Mouse (Mus musculus): ENCODE results near the gene Nrap. TPM values are rescaled to one million over a fixed set of nuclear protein-coding genes. Genes with fewer than 3 reads are reported as not detected.

Nrap gene
- polyA plus RNA-seq, 1 experiment from 2014 or later, result 0.41 TPM

DNA sequence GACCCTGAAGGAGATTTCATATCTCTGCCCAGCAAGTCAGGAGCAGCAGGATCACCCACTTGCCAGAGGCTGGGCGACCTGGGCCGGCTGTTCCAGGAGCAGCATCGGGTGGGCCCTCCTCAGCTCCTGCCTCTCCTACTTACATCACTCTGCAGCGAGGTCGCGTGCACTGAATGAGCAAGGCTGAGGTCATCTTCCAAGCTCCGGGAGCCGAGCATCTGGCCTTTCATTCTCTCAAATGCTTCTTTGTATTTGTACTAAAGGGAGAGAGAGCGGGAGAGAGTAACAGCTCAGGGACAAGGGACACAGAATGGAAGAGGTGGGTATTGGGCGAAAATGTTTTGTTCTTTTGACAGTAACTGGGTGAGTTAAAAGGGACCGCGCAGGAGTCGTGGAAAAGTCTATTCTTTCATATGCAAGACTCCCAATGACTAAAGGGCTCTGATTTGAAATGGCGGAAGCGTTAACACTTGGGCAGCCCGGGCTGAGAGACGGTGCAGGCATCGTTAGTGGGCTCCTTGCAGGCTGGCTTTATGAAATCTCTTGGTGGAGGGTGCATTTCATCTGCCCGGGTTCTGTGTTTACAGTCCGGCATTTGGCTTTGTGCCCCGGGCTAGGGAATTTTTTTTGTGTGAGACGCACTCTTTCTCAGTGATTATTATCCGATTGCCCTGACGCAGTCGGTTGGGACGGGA, 45.8 kb downstream of the Nrap start:
- H3K36me3 ChIP-seq (ENCODE audit: control insufficient read depth, insufficient read depth, low read length), result no peaks in the 10 kb centered on the region
- no peak for DNase-seq (ENCODE audit: low spot score)
- no peak overlapping the region for H3K27ac ChIP-seq (replicated peaks)

GRCm38 (mm10) chr19:56342006-56342405, 47.8 kb downstream of the Nrap start:
- Histone ChIP-seq H3K4me2 (replicated peaks; ENCODE audit: low read depth) (no peak overlapping the region), H3K4me3 (ENCODE audit: low read depth, low read length) (no peak overlapping the region), H3K27ac (replicated peaks) (no peak overlapping the region), H3K9me3 (ENCODE audit: control insufficient read depth, low read length) (no peaks in the 10 kb centered on the region), H3K36me3 (ENCODE audit: control insufficient read depth, insufficient read depth, low read length) (no peaks in the 10 kb centered on the region), H3K9ac (ENCODE audit: low read length) (no peak overlapping the region), H3K4me1 (replicated peaks; ENCODE audit: control insufficient read depth, insufficient read depth) (no peaks in the 10 kb centered on the region), H3K27me3 (ENCODE audit: control insufficient read depth, insufficient read depth, low read length) (no peaks in the 10 kb centered on the region)
- ATAC-seq (ENCODE audit: low FRiP score, low TSS enrichment), result no peak
- no peak for DNase-seq (ENCODE audit: low spot score)
- 57% methylated on average over 8 of the region's 8 CpGs for WGBS
- TF ChIP-seq CTCF (IDR thresholded peaks at IDR 0.05; ENCODE audit: low read depth) (no peak), EP300 (optimal IDR thresholded peaks at IDR 0.05) (no peak)

More for the DNA sequence above, 45.8 kb downstream of the Nrap start:
- TF ChIP-seq EP300 (optimal IDR thresholded peaks at IDR 0.05) (no peak), CTCF (IDR thresholded peaks at IDR 0.05; ENCODE audit: low read depth) (no peak)
- Histone ChIP-seq H3K4me2 (replicated peaks; ENCODE audit: low read depth) (no peak overlapping the region), H3K9ac (ENCODE audit: low read length) (no peak overlapping the region), H3K4me3 (ENCODE audit: low read depth, low read length) (no peak overlapping the region), H3K9me3 (ENCODE audit: control insufficient read depth, low read length) (no peaks in the 10 kb centered on the region), H3K27me3 (ENCODE audit: control insufficient read depth, insufficient read depth, low read length) (no peaks in the 10 kb centered on the region), H3K4me1 (replicated peaks; ENCODE audit: control insufficient read depth, insufficient read depth) (no peaks in the 10 kb centered on the region)
- 63% methylated on average over 26 of the region's 26 CpGs for WGBS
- no peak for ATAC-seq (ENCODE audit: low FRiP score, low TSS enrichment)

DNA sequence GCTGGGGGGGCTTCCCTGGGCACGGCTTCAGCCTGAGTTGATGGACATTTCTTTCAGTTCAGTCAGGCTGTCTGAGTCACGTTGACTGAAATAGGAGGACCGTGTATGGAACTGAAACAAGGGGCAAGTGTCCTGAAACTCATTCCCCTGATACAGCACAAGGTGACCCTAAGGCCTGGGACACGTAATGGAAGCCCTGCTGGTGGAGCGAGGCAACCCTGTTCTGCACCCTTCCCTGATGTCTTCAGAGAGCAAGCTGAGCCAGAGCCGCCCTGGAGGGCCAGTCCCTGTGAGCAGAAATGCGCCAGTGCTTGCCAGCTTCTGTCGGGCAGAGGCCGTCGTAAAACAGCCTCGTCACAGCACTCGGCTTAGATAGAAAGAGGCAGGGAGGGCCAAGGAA, 53.0 kb downstream of the Nrap start:
- H3K36me3 ChIP-seq (ENCODE audit: control insufficient read depth, insufficient read depth, low read length), result no peaks in the 10 kb centered on the region
- ATAC-seq (ENCODE audit: low FRiP score, low TSS enrichment), result no peak
- H3K9ac ChIP-seq (ENCODE audit: low read length), result no peak overlapping the region

DNA sequence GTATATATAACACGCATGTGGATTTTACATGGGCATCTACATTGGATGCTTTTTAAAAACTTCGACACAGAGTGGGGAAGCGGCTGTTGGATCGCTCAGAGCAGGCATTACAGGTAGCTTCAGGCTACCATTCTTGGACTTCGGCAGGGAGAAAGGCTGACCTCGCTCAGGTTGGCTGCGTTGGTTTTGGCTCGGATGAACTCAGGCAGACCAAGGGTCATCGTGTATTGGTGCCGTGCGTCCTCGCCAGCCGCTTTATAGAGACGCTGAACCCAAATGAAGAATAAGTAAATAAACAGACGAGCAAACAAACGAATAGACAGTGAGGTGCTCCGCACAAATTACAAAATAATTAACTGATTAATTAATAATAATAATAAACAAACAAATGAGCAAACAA, 53.5 kb downstream of the Nrap start:
- Histone ChIP-seq H3K4me3 (ENCODE audit: low read depth, low read length) (no peak overlapping the region), H3K9me3 (ENCODE audit: control insufficient read depth, low read length) (no peaks in the 10 kb centered on the region), H3K27me3 (ENCODE audit: control insufficient read depth, insufficient read depth, low read length) (no peaks in the 10 kb centered on the region), H3K27ac (replicated peaks) (no peak overlapping the region), H3K4me1 (replicated peaks; ENCODE audit: control insufficient read depth, insufficient read depth) (no peaks in the 10 kb centered on the region), H3K36me3 (ENCODE audit: control insufficient read depth, insufficient read depth, low read length) (no peaks in the 10 kb centered on the region), H3K4me2 (replicated peaks; ENCODE audit: low read depth) (no peak overlapping the region), H3K9ac (ENCODE audit: low read length) (no peak overlapping the region)
- ATAC-seq (ENCODE audit: low FRiP score, low TSS enrichment) (no peak), DNase-seq (ENCODE audit: low spot score) (no peak)
- 91% methylated on average over 17 of the region's 17 CpGs for WGBS
- TF ChIP-seq CTCF (IDR thresholded peaks at IDR 0.05; ENCODE audit: low read depth) (no peak), EP300 (optimal IDR thresholded peaks at IDR 0.05) (no peak)

More for the DNA sequence above, 53.0 kb downstream of the Nrap start:
- no peak overlapping the region for H3K4me2 ChIP-seq (replicated peaks; ENCODE audit: low read depth)
- DNase-seq (ENCODE audit: low spot score), result no peak
- no peak overlapping the region for H3K4me3 ChIP-seq (ENCODE audit: low read depth, low read length)
- 70% methylated on average over 12 of the region's 12 CpGs for WGBS
- no peak for TF ChIP-seq CTCF (IDR thresholded peaks at IDR 0.05; ENCODE audit: low read depth)
- TF ChIP-seq EP300 (optimal IDR thresholded peaks at IDR 0.05), result no peak
- no peaks in the 10 kb centered on the region for H3K9me3 ChIP-seq (ENCODE audit: control insufficient read depth, low read length)
- H3K4me1 ChIP-seq (replicated peaks; ENCODE audit: control insufficient read depth, insufficient read depth), result no peaks in the 10 kb centered on the region
- no peak overlapping the region for H3K27ac ChIP-seq (replicated peaks)
- no peaks in the 10 kb centered on the region for H3K27me3 ChIP-seq (ENCODE audit: control insufficient read depth, insufficient read depth, low read length)

GRCm38 (mm10) chr19:56326243-56326855, 63.5 kb downstream of the Nrap start:
- DNase-seq (ENCODE audit: low spot score), result no peak
- WGBS, result 66% methylated on average over 21 of the region's 21 CpGs
- no peak overlapping the region for H3K4me2 ChIP-seq (replicated peaks; ENCODE audit: low read depth)
- no peak for ATAC-seq (ENCODE audit: low FRiP score, low TSS enrichment)
- TF ChIP-seq CTCF (IDR thresholded peaks at IDR 0.05; ENCODE audit: low read depth) (no peak), EP300 (optimal IDR thresholded peaks at IDR 0.05) (no peak)
- H3K9ac ChIP-seq (ENCODE audit: low read length), result no peak overlapping the region
- no peaks in the 10 kb centered on the region for H3K9me3 ChIP-seq (ENCODE audit: control insufficient read depth, low read length)
- H3K27ac ChIP-seq (replicated peaks), result no peak overlapping the region
- no peaks in the 10 kb centered on the region for H3K36me3 ChIP-seq (ENCODE audit: control insufficient read depth, insufficient read depth, low read length)
- no peak overlapping the region for H3K4me3 ChIP-seq (ENCODE audit: low read depth, low read length)
- no peaks in the 10 kb centered on the region for H3K4me1 ChIP-seq (replicated peaks; ENCODE audit: control insufficient read depth, insufficient read depth)
- no peaks in the 10 kb centered on the region for H3K27me3 ChIP-seq (ENCODE audit: control insufficient read depth, insufficient read depth, low read length)

- no peak overlapping the region for H3K4me3 ChIP-seq (ENCODE audit: low read depth, low read length)
- H3K27ac ChIP-seq (replicated peaks), result no peak overlapping the region
- H3K9ac ChIP-seq (ENCODE audit: low read length), result no peak overlapping the region
- no peak for ATAC-seq (ENCODE audit: low FRiP score, low TSS enrichment)
- H3K27me3 ChIP-seq (ENCODE audit: control insufficient read depth, insufficient read depth, low read length), result no peaks in the 10 kb centered on the region
- H3K4me1 ChIP-seq (replicated peaks; ENCODE audit: control insufficient read depth, insufficient read depth), result no peaks in the 10 kb centered on the region
- DNase-seq (ENCODE audit: low spot score), result no peak
- H3K4me2 ChIP-seq (replicated peaks; ENCODE audit: low read depth), result no peak overlapping the region
- no peaks in the 10 kb centered on the region for H3K9me3 ChIP-seq (ENCODE audit: control insufficient read depth, low read length)
- TF ChIP-seq EP300 (optimal IDR thresholded peaks at IDR 0.05), result no peak
- no peak for TF ChIP-seq CTCF (IDR thresholded peaks at IDR 0.05; ENCODE audit: low read depth)
- no peaks in the 10 kb centered on the region for H3K36me3 ChIP-seq (ENCODE audit: control insufficient read depth, insufficient read depth, low read length)
- WGBS, result 62% methylated on average over 10 of the region's 10 CpGs
Observed at GRCm38 (mm10) chr19:56325676-56326075, 64.2 kb downstream of the Nrap start.

All from stomach, postnatal 0 days (tissue).